Mouse (Mus musculus) kidney, adult 2 months (tissue): Measurements from ENCODE around the gene Bcar1.

Experiments
- CTCF ChIP-seq: fragments of 200-500 bp; conservative IDR thresholded peaks from 2 replicates; pipeline ENCODE4 v1.5.1; 2011; ENCODE audit warnings: low read depth, mild to moderate bottlenecking, control low read depth, low read length, moderate library complexity, mixed read lengths; ENCODE audit not compliant: insufficient read depth, insufficient read length
- POLR2A ChIP-seq: fragments of 200-500 bp; IDR thresholded peaks from one replicate; pipeline ENCODE4 v1.6.1; 2011; ENCODE audit warnings: low read depth, low read length, control low read depth

DNA sequence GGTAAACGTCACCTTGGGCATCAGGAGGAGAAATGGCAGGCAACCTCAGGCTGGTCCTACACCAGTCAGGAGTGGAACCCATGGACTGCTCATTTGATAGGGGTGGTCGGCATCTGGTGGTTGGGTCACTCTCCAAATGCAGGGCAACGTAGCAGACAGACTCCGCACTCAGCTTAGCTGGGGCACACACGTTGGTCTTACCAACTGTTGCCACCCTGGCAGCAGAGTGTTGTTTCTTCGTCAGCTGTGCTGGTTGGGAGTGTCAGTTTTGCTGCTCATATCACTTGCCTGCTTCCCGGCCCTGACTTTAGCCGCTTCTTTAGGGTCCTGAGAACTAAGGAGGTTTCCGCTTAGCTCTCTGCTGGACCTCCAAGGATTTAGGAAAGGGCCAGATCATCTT, 14.0 kb upstream of the Bcar1 start:
- no peak for TF ChIP-seq CTCF
- TF ChIP-seq POLR2A = no peak
